Mouse (Mus musculus): ENCODE data around the gene Shank2. TPM values are rescaled to one million over a fixed set of nuclear protein-coding genes. Genes with fewer than 3 reads are reported as not detected.

The Shank2 gene
- total RNA-seq, 2 experiments from 2014 or later, result 113 to 116 TPM

DNA sequence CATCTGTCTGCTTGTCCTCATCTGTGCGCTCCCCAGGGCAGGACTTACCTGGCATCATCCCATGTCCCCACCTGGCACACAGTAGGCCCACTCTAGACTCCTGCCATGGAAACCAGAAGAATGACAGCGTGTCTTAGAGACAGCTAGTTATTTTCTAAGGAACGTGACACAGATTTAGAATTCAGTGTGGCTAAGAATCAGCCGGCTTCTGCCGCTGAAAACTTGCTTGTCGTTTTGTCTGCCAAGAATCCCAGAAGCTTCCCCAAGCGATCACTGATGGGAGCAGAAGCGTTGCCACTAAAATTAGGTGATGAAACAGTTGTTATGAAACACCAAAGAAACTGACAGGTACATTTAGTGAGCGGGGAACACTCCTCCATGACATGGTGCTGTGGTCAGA is 208.8 kb downstream of the Shank2 start:
- no peak for DNase-seq (ENCODE audit: low spot score in 2 of 2)

DNA sequence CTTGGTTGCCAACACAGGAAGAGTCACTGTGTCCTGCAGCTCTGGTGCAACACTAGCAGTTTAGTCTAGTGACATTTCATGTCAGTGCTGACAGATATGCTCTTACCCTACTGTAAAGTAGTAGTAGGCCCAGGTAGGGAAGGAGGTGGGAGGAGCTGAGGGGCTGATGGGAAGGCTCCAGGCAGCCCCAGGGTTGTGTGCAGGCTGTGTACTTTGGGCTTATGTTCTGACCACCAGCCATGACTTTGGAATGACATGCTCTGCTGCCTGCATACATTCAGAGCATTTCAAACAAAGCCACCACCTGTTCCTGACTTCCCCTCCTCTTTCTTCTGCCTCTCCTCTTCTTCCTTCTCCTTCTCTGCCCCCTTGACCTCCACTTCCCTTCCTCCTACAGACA is 211.0 kb downstream of the Shank2 start:
- no peak for DNase-seq (ENCODE audit: low spot score in 2 of 2)

- DNase-seq (ENCODE audit: low spot score in 2 of 2), result peak; percentile 77 to 83
Observed at GRCm38 (mm10) chr7:144217192-144217591, 215.5 kb downstream of the Shank2 start.

GRCm38 (mm10) chr7:144228683-144229082 is 227.0 kb downstream of the Shank2 start:
- no peak for DNase-seq (ENCODE audit: low spot score in 2 of 2)

DNA sequence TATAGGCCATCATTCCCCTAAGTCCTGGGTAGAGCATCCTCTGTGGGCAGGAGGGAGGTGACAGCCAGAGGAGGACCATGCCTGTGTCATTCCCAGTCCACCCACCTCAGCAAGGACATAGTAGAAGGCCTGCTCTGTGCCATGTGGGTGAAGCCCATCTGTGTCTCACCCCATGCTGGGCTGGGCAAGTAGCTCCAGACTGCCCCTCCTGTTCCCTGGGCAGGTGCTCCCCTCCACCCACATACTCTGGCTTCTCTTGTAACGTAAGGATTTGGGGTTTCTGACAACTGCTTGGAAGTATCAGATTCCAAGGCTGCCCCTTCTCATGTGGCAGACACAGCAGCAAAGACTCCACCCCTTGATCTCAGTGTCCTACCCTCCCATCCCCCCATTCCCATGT is 227.7 kb downstream of the Shank2 start:
- no peak for DNase-seq (ENCODE audit: low spot score in 2 of 2)

DNA sequence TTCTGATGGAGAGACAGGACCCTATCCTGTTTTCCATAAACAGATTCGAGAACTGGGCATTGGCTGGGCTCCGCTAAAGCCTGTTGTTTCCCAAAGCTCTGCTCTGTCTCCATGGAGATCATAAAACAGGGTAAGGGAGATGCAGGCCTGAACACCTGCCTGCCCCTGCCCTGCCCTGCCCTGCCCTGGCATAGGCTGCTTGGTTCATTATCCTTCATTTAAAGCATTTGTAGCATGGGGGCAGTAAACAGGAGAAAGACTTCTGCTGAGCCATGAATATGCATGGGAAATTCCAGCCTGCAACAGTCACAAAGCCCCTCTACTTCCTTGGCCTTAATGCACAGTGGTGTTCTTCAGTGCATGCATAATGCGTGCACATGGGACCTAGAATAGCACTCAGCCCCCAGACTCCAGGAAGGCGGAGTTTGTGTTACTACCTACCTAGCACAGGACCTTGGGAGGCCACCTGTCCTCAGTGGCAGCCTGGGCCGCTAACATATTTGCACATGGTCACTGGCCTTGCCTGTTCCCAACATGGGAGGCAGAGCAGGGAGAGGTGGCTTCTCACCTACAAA is 230.5 kb downstream of the Shank2 start:
- DNase-seq (ENCODE audit: low spot score in 2 of 2), result no peak

GRCm38 (mm10) chr7:144233479-144233878 is 231.8 kb downstream of the Shank2 start:
- DNase-seq (ENCODE audit: low spot score in 2 of 2), result no peak

GRCm38 (mm10) chr7:144234783-144235182 is 233.1 kb downstream of the Shank2 start:
- no peak for DNase-seq (ENCODE audit: low spot score in 2 of 2)

GRCm38 (mm10) chr7:144235523-144235922 is 233.8 kb downstream of the Shank2 start:
- DNase-seq (ENCODE audit: low spot score in 2 of 2), result no peak

DNA sequence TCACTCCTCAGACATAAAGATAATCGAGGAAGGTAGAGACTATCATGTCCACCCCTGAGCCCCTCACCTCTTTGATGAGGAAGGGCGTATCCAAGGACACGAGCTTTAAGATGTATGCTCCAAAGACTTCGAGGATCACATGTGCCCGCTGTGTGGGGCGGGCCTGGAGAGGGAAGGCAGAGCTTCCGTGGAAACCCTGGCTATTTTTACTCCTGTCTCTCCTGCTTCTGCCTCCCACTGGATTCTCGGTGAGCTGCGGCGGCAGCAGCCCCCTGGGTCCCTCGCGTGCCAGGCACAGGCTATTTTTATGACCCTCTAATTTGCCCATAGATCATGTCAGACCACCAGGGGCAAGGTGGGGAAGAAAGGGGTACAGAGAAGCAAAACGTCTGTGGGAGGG is 235.1 kb downstream of the Shank2 start:
- no peak for DNase-seq (ENCODE audit: low spot score in 2 of 2)

GRCm38 (mm10) chr7:144238409-144238808 is 236.7 kb downstream of the Shank2 start:
- peak; percentile 49 to 63 for DNase-seq (ENCODE audit: low spot score in 2 of 2)

- no peak for DNase-seq (ENCODE audit: low spot score in 2 of 2)
Observed at GRCm38 (mm10) chr7:144238992-144239391, 237.3 kb downstream of the Shank2 start.

- no peak for DNase-seq (ENCODE audit: low spot score in 2 of 2)
Observed at GRCm38 (mm10) chr7:144239571-144240370, 238.0 kb downstream of the Shank2 start.

DNA sequence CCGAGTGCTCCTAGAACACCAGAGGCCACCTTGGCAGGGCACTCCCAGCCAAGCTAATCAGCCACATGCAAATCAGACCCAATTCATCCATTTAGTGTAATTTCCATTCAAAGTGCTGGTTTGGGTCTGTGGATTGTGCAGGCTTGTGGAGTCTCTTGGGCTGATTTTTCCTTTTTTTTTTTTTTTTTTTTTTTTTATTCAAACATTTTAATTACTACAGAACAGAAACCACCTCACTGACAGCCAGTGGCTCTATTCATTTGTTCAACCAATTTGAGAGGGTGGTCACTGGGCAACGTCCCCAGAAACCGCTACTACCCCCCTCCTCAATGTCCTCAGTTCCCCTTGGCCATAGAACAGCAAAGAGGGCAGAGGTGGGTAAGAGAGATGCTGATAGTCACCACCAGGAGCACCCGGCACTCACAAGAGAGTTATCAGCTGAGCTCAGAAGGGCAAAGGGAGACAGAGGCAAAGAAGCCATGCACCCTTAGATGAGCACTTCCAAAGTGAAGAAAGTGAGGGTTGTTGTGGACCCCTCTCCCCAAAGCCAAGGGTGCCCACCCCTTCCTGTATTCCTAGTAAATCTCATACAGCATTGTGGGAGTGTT is 239.1 kb downstream of the Shank2 start:
- DNase-seq (ENCODE audit: low spot score in 2 of 2), result peak in 1 of 2 experiments; percentile 34

GRCm38 (mm10) chr7:144244203-144244602 is 242.5 kb downstream of the Shank2 start:
- DNase-seq (ENCODE audit: low spot score in 2 of 2), result no peak

DNA sequence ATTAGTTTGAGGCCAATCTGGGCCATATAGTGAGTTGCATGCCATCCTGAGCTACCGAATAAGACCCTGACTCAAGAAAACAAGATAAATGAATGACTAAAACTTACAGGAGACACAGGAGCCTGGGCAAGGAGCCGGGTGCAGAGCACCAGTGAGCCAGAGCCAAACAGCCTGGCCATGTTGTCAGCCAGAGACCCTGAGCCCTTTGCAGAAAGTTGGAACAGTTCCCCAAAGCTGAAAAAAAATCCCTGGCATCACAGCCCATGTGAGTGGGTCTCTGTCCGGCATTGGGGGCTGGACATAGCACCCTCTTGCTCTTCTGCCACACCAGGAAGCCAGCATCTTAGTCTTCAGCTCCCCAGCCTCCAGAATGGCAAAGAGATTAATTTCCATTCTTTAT is 244.5 kb downstream of the Shank2 start:
- no peak for DNase-seq (ENCODE audit: low spot score in 2 of 2)

DNA sequence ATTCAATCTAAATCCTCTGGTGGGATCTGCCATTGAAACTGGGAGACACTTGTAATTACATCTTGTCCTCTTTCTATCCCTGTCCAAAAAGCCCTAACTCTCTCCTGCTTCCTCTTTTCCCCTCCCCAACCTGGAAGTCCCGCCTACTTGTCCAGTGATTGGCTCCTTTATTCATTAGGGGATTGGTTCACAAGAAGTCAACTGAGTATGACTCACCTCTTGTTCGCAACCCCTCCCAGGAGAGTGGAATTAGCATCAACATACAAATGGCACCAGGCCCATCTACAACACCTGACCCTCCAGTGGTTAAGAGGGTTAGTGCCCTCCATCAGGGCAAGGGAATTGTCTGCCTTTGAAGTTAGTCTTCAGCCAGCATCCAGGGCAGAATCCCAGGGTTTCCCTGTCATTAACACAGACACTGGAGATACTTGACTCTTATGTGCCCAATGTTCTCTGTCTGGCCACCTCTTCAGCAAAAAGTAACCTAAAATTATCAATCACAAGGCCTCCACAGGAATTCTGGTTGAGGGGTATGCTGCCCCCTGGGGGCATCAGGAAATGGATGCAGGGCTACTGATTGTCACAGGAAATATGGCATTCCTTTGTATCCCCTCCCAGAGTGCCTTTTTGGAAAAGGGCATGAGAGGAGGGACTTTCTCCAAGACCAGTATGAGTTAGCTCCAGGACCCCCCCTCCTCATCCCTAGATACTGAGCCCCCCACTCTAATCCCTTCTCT is 247.1 kb downstream of the Shank2 start:
- DNase-seq (ENCODE audit: low spot score in 2 of 2), result no peak

GRCm38 (mm10) chr7:144250791-144251190 is 249.1 kb downstream of the Shank2 start:
- peak in 1 of 2 experiments; percentile 41 for DNase-seq (ENCODE audit: low spot score in 2 of 2)

- DNase-seq (ENCODE audit: low spot score in 2 of 2), result no peak
Observed at GRCm38 (mm10) chr7:144251250-144251649, 249.5 kb downstream of the Shank2 start.

GRCm38 (mm10) chr7:144254674-144255246 is 253.0 kb downstream of the Shank2 start:
- DNase-seq (ENCODE audit: low spot score in 2 of 2), result no peak

DNA sequence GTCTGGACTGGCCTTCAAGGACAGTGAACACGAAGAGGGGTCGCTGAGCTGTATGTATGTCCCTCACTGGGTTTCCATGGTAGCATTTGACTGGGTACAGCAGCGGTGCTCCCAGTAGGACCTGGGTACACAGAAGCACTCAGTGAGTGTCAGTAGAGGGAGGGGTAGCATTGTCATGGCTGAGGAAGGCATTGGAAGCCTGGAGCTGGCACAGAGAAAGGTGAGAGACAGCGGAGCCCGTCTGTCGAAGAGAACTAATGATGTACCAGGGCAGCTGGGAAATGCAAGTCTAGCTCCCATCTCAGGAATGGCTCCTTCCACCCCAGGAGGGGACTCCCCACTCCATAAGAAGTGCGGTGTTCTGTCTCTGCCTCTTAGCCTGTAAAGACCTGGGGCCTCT is 256.1 kb downstream of the Shank2 start:
- no peak for DNase-seq (ENCODE audit: low spot score in 2 of 2)
